Mouse (Mus musculus) liver, embryonic 14.5 days (tissue): Measurements from ENCODE around the gene Sp4. TPM values are rescaled to one million over a fixed set of nuclear protein-coding genes. Genes with fewer than 3 reads are reported as not detected.

Source experiments
- ATAC-seq: fragments of 200-750 bp; cut with Nextera tagmentation; 2 replicates; pipeline ENCODE4 v1.8.0; 2017; ENCODE audit warnings: moderate number of reproducible peaks, mild to moderate bottlenecking, moderate library complexity; ENCODE audit not compliant: insufficient read depth
- DNase-seq, 3 experiments: peaks; one replicate each; pipeline ENCODE4 v3.0.0-alpha.2; 2012 to 2013; ENCODE audit warnings: low read depth in 3 of 3, low spot score in 3 of 3
- H3K27ac ChIP-seq: fragments of 300-500 bp; sonication (generic); 2 replicates; pipeline ENCODE4 v1.5.1; 2014; ENCODE audit warnings: moderate library complexity, mild to moderate bottlenecking, control low read depth, inconsistent platforms
- H3K27me3 ChIP-seq: fragments of 300-500 bp; sonication (generic); 2 replicates; pipeline ENCODE4 v1.6.1; 2014; ENCODE audit warnings: mild to moderate bottlenecking, low read length, moderate library complexity; ENCODE audit not compliant: control insufficient read depth, insufficient read depth
- H3K36me3 ChIP-seq: fragments of 300-500 bp; sonication (generic); replicated peaks from 2 replicates; pipeline ENCODE4 v1.6.1; 2014; ENCODE audit warnings: low read depth; ENCODE audit not compliant: control insufficient read depth, insufficient read depth
- H3K4me1 ChIP-seq, 2 experiments: fragments of 200-500 bp in 1 of 2; fragments of 300-500 bp in 1 of 2; sonication (generic) in 1 of 2; replicated peaks; 2 replicates each; pipeline ENCODE4 v1.6.1; 2012 to 2014; ENCODE audit warnings: antibody characterized with exemption in 1 of 2, inconsistent platforms in 1 of 2, low read length in 1 of 2; ENCODE audit not compliant: control insufficient read depth in 2 of 2, insufficient read depth in 2 of 2
- H3K4me2 ChIP-seq: fragments of 300-500 bp; sonication (generic); 2 replicates; pipeline ENCODE4 v1.6.1; 2014; ENCODE audit warnings: low read depth, mild to moderate bottlenecking, control low read depth, moderate library complexity
- H3K4me3 ChIP-seq, 2 experiments: fragments of 200-500 bp in 1 of 2; fragments of 300-500 bp in 1 of 2; sonication (generic) in 1 of 2; 2 replicates each; pipeline ENCODE4 v1.5.1; 2012 to 2014; ENCODE audit warnings: low read depth in 2 of 2, low read length in 2 of 2, mild to moderate bottlenecking in 2 of 2, control low read depth in 1 of 2, inconsistent platforms in 1 of 2, moderate library complexity in 1 of 2; ENCODE audit not compliant: insufficient read depth in 1 of 2
- H3K9ac ChIP-seq: fragments of 300-500 bp; sonication (generic); replicated peaks from 2 replicates; pipeline ENCODE4 v1.6.1; 2014; ENCODE audit warnings: mild to moderate bottlenecking, control low read depth, moderate library complexity
- H3K9me3 ChIP-seq: fragments of 300-500 bp; sonication (generic); 2 replicates; pipeline ENCODE4 v1.6.1; 2016; ENCODE audit warnings: low read length, mixed read lengths; ENCODE audit not compliant: control insufficient read depth
- CTCF ChIP-seq: IDR thresholded peaks from 2 replicates; pipeline ENCODE4 v1.5.1; 2016; ENCODE audit warnings: antibody characterized with exemption, low read depth, control low read depth
- EP300 ChIP-seq: IDR thresholded peaks from 2 replicates; pipeline ENCODE4 v1.6.1; 2016; ENCODE audit warnings: antibody characterized with exemption, low read depth
- WGBS: fragments of 180-500 bp; shearing (Covaris S2); extraction: QIAGEN DNeasy Blood & Tissue Kit; methylation state at CpG from one replicate; pipeline ENCODE4 v1.1.7; 2014; ENCODE audit not compliant: insufficient replicate concordance; 5-methylcytosine and 5-hydroxymethylcytosine counted together
- polyA plus RNA-seq, 2 experiments: library from polyadenylated mRNA; depleted of rRNA in 1 of 2; stranded (reverse) in 1 of 2; unstranded in 1 of 2; fragments of >200 nt; fragmentation: Nextera tagmentation in 1 of 2; extraction: Ambion mirVana in 1 of 2; gene quantifications; 2 replicates each; pipeline versions ENCODE4 v1.2.1 to v1.2.3; 2012 to 2014

Sp4 gene
- polyA plus RNA-seq, 2 experiments = 4.4 to 7.8 TPM

DNA sequence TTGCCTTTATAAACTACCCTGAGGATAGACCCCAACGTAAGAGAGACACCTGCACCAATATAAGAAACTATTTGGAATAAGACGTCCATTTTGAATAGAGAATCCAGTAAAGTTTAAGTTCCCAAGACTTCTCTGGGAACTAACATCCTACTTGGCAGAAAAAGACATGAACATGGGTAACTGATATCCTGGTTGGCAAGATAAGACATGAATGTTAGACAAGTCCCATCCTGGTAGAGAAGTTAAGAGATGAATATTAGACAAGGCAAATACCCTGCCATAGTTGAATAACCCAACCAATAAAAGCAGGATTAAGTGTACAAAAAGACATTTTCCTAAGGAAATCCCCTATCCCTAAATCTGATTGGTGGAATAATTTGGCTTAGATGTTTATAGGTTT, 26.3 kb upstream of the Sp4 start:
- Histone ChIP-seq H3K36me3 (no peaks in the 10 kb centered on the region), H3K4me2 (no peak overlapping the region), H3K27ac (no peak overlapping the region), H3K9ac (no peak overlapping the region), H3K9me3 (no peaks in the 10 kb centered on the region), H3K27me3 (no peaks in the 10 kb centered on the region), H3K4me1 (peaks cover 0 to 5% of the 10 kb centered on the region in 2 experiments; a peak in 2 of 4 replicates), H3K4me3 (no peak overlapping the region)
- TF ChIP-seq EP300 (no peak), CTCF (no peak)
- WGBS = 70% methylated on average over 2 of the region's 2 CpGs
- ATAC-seq (no peak), DNase-seq (no peak)

DNA sequence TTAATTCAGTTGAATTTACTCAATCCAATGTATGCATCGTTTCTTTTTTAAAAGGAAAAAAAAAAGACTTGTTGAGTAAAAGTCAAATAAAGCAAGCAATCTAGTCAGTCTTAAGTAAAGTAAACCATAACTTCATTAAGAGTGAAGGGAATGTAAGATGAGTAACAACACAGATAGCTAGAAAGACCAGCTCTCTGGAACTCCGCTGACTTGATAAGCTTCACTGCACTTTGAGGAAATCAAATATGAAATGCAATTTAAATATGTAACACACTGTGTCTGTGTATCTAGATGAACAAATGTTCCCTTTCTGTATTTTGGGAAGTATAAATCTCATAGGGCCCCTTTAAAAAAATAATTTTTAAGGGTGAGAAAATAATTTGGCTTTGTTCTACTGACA, 24.9 kb upstream of the Sp4 start:
- Histone ChIP-seq H3K4me1 (peaks cover 0 to 5% of the 10 kb centered on the region in 2 experiments; a peak in 2 of 4 replicates), H3K4me2 (no peak overlapping the region), H3K27me3 (no peaks in the 10 kb centered on the region), H3K9ac (no peak overlapping the region), H3K36me3 (no peaks in the 10 kb centered on the region), H3K27ac (no peak overlapping the region), H3K4me3 (no peak overlapping the region), H3K9me3 (no peaks in the 10 kb centered on the region)
- 68% methylated on average over 2 of the region's 2 CpGs for WGBS
- no peak for ATAC-seq
- DNase-seq = no peak
- TF ChIP-seq EP300 (no peak), CTCF (no peak)

DNA sequence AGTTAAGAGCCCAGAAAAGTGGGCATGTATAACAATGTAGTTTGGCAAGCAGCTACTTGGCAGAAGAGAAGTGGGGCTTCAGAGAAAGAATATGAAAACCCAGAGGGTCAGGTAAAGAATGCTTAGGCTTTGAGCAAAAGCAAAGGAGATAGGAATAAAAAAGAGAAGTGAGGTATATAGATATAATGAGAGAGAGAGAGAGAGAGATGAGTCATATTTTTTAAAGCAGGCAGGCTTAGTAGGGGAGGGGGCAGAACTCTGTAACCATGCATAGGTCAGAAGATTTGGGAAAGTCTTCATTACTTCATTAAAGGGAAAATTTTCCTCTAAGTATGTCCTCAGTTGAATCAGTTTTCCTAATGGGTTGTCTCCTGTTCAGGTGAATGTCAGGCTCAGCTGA, 18.8 kb upstream of the Sp4 start:
- TF ChIP-seq EP300 (no peak), CTCF (no peak)
- H3K9ac ChIP-seq = no peak overlapping the region
- H3K4me2 ChIP-seq = no peak overlapping the region
- no peaks in the 10 kb centered on the region for H3K9me3 ChIP-seq
- H3K27ac ChIP-seq = no peak overlapping the region
- H3K4me1 ChIP-seq = no peaks in the 10 kb centered on the region
- no peak for DNase-seq
- no peak for ATAC-seq
- H3K27me3 ChIP-seq = no peaks in the 10 kb centered on the region
- no peak overlapping the region for H3K4me3 ChIP-seq
- H3K36me3 ChIP-seq = no peaks in the 10 kb centered on the region

DNA sequence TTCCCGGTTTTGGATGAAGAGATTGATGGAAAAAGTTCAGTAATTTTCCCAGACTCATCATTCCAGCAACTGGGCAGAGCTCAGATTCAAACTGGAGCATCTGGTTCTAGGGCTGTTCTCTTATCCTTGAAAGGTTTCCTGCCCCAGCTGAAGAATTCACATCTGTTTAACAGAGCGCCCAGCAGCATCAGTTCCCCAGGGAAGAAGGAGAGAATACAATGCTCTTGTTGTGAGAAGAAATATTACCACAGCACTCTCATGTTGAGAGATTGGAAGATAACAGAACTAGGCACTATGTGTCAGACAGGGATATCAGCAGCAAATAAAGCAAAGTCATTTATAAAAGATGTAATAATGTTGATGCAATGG, 13.2 kb upstream of the Sp4 start:
- no peak for ATAC-seq
- no peaks in the 10 kb centered on the region for H3K27me3 ChIP-seq
- no peak overlapping the region for H3K4me2 ChIP-seq
- no peak overlapping the region for H3K27ac ChIP-seq
- 63% methylated on average over 2 of the region's 2 CpGs for WGBS
- no peaks in the 10 kb centered on the region for H3K9me3 ChIP-seq
- TF ChIP-seq CTCF = no peak
- no peak for TF ChIP-seq EP300
- peaks cover 9 to 11% of the 10 kb centered on the region in 2 experiments for H3K4me1 ChIP-seq
- DNase-seq = no peak
- no peak overlapping the region for H3K9ac ChIP-seq
- H3K4me3 ChIP-seq = no peak overlapping the region
- no peaks in the 10 kb centered on the region for H3K36me3 ChIP-seq

DNA sequence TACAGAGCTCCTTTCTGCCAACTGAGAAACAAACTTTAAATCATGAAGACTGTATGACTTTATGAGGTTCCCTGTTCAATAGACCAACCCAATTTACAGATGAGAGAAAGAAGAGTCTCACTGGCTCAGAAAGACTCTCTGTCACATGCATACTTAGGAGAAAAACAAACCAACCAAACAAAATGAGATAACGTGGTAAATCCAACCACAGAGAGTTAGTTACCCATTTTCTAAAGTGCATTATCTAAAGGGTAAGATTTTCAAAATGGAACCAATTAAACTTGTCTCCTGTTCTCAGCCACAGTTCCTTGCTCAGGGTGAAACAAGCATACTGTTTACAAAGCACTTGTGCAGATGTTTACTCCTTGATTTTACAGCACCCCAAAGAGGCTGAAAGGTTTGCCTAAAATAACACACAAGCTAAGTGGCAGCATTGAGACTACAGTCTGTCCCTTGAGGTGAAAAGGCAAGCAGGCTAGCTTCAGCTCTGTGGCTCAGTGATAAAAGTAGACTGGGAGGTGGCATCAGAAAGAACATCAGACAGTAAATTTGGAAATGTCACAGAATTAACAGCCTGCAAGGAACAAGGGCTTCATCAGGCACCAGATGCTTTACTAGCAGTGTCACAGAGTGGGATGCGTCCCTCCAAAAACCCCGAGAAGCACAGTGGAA, 12.7 kb upstream of the Sp4 start:
- H3K4me2 ChIP-seq = no peak overlapping the region
- peaks cover 9 to 11% of the 10 kb centered on the region in 2 experiments for H3K4me1 ChIP-seq
- no peak for DNase-seq
- H3K9ac ChIP-seq = no peak overlapping the region
- H3K27ac ChIP-seq = no peak overlapping the region
- ATAC-seq = no peak; the same call in 1 of the 2 replicates
- H3K36me3 ChIP-seq = no peaks in the 10 kb centered on the region
- no peaks in the 10 kb centered on the region for H3K9me3 ChIP-seq
- no peak overlapping the region for H3K4me3 ChIP-seq
- TF ChIP-seq EP300 (no peak), CTCF (no peak)
- H3K27me3 ChIP-seq = no peaks in the 10 kb centered on the region
- 54% methylated on average over 3 of the region's 3 CpGs for WGBS
